Mouse (Mus musculus): ENCODE measurements at regions not wholly inside any gene's neighbourhood (a gene's known extent, or its start where the extent isn't known, plus 50 kb on each side); places are given as distances from the start of the nearest gene placed in this dataset.

DNA sequence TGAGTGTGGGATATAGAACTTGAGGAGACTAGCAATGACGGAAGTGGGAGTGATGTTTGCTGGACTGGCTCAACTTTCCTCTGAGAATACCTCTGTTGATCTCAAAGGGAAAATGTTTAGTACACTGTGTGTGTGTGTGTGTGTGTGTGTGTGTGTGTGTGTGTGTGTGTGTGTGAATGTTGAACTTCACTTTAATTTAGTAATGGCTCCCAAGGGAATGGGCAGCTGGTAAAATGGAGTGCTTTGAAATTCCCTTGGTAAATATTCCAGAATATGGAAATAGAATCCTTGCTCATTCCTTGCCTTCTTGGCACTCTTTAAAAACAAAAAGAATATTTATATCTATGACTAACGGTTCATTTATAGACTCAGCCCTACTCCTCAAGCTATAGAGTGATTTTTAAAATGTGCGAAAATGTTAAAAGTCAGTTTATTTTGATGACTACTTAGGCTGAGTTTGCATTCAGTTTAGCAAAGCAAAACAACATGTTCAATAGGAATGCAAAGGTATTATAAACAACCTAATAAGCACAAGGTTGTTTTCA is 287.6 kb upstream of the Pitrm1 start:
- no peak overlapping the region for H3K4me2 ChIP-seq
- H3K4me1 ChIP-seq (replicated peaks) = no peaks in the 10 kb centered on the region
- H3K36me3 ChIP-seq (replicated peaks) = no peaks in the 10 kb centered on the region
- WGBS (ENCODE audit: insufficient replicate concordance) = 62% methylated on average over 3 of the region's 3 CpGs
- H3K27ac ChIP-seq (replicated peaks) = no peak overlapping the region
- H3K27me3 ChIP-seq = no peaks in the 10 kb centered on the region
- no peak overlapping the region for H3K9ac ChIP-seq
- no peak for ATAC-seq (ENCODE audit: insufficient read depth)
- H3K9me3 ChIP-seq (replicated peaks) = no peaks in the 10 kb centered on the region
- no peak overlapping the region for H3K4me3 ChIP-seq (replicated peaks)

DNA sequence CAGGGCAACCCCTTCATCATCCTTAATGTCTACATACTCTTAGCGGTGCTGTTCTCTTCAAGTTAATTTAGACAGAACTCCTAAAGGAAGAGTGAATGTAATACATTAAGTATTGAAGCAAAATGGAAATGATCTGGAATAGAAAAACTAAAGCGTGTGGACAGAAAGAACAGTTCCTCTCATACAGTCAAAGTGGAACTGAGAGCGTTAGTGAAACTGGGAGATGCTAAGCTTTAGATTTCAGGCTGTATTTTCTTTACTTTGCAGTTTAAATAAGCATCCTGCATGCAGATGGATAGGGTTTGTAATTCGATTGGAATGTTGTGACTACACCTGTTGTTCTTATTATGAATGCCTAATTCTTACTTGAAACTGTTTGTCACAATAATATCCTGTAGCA is 286.5 kb upstream of the Pitrm1 start:
- ATAC-seq (ENCODE audit: insufficient read depth) = no peak
- WGBS (ENCODE audit: insufficient replicate concordance) = 69% methylated on average over 4 of the region's 4 CpGs
- H3K27ac ChIP-seq (replicated peaks) = no peak overlapping the region

DNA sequence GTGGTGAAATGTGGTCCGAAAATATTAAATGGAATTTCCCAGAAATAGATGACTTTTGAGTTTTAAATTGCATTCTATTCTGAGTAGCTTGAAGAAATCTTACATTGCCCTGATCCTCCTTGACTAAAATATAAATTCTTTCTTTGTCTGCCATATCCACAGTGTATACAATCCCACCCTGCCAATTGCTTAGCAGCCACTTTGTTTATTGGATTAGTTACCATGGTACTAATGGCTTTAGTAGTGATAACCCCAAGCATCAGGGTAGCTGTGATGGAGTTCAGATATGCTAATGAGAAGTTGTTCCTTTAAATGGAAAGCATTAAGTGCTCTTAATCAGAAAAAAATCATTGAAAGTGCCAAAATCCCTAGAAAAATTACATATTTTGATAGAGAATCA is 277.4 kb upstream of the Pitrm1 start:
- no peak for ATAC-seq (ENCODE audit: insufficient read depth)
- Histone ChIP-seq H3K4me3 (replicated peaks) (no peak overlapping the region), H3K4me1 (replicated peaks) (no peaks in the 10 kb centered on the region), H3K36me3 (replicated peaks) (no peaks in the 10 kb centered on the region), H3K9me3 (replicated peaks) (no peaks in the 10 kb centered on the region), H3K4me2 (no peak overlapping the region), H3K27me3 (no peaks in the 10 kb centered on the region), H3K27ac (replicated peaks) (no peak overlapping the region), H3K9ac (no peak overlapping the region)
- WGBS (ENCODE audit: insufficient replicate concordance) = 67% methylated on average over 1 of the region's 1 CpGs

More for the DNA sequence above, 286.5 kb upstream of the Pitrm1 start:
- no peaks in the 10 kb centered on the region for H3K4me1 ChIP-seq (replicated peaks)
- H3K9ac ChIP-seq = no peak overlapping the region
- no peaks in the 10 kb centered on the region for H3K27me3 ChIP-seq
- no peaks in the 10 kb centered on the region for H3K36me3 ChIP-seq (replicated peaks)
- H3K4me2 ChIP-seq = no peak overlapping the region
- no peak overlapping the region for H3K4me3 ChIP-seq (replicated peaks)
- no peaks in the 10 kb centered on the region for H3K9me3 ChIP-seq (replicated peaks)

DNA sequence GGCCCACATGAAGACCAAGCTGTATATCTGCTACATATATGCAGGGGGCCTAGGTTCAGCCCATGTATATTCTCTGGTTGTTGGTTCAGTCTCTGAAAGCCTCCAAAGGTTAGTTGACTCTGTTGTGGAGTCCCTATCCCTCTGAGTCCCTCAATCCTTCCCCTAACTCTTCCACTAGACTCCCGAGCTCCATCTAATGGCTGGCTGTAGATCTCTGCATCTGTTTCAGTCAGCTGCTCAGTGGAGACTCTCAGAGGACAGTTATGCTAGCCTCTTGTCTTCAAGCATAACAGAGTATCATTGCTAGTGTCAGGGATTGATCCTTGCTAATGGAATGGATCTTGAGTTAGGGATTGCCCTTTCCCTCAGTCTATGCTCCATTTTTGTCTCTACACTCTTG is 275.0 kb upstream of the Pitrm1 start:
- ATAC-seq (ENCODE audit: insufficient read depth) = no peak
- Histone ChIP-seq H3K9me3 (replicated peaks) (no peaks in the 10 kb centered on the region), H3K4me3 (replicated peaks) (no peak overlapping the region), H3K36me3 (replicated peaks) (no peaks in the 10 kb centered on the region), H3K27me3 (no peaks in the 10 kb centered on the region), H3K4me2 (no peak overlapping the region), H3K27ac (replicated peaks) (no peak overlapping the region), H3K9ac (no peak overlapping the region), H3K4me1 (replicated peaks) (no peaks in the 10 kb centered on the region)
- WGBS (ENCODE audit: insufficient replicate concordance) = 61% methylated on average over 1 of the region's 1 CpGs

DNA sequence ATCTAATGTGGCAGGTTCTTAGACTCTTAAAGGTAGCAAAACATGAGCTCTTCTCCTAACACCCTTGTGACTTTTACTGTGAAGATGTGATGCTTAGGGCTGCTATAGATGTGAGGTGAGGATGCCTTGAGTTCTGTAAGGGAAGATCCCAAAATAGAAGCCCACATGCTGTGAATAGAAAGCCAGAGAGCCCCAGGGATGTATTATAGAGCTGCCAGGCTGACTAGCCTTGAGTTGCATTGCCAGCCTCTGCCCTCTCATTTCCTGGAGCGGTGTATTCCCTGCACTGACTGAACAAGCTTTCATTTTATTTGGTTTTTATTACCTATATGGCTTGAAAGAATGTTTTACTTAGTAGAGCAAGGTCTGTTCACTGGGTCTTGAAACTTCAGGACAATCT is 267.9 kb upstream of the Pitrm1 start:
- no peak overlapping the region for H3K27ac ChIP-seq (replicated peaks)
- WGBS (ENCODE audit: insufficient replicate concordance) = 77% methylated on average over 1 of the region's 1 CpGs
- H3K4me2 ChIP-seq = no peak overlapping the region
- ATAC-seq (ENCODE audit: insufficient read depth) = no peak
- no peak overlapping the region for H3K9ac ChIP-seq
- no peaks in the 10 kb centered on the region for H3K36me3 ChIP-seq (replicated peaks)
- H3K4me3 ChIP-seq (replicated peaks) = no peak overlapping the region
- H3K27me3 ChIP-seq = no peaks in the 10 kb centered on the region
- H3K9me3 ChIP-seq (replicated peaks) = no peaks in the 10 kb centered on the region
- H3K4me1 ChIP-seq (replicated peaks) = no peaks in the 10 kb centered on the region

DNA sequence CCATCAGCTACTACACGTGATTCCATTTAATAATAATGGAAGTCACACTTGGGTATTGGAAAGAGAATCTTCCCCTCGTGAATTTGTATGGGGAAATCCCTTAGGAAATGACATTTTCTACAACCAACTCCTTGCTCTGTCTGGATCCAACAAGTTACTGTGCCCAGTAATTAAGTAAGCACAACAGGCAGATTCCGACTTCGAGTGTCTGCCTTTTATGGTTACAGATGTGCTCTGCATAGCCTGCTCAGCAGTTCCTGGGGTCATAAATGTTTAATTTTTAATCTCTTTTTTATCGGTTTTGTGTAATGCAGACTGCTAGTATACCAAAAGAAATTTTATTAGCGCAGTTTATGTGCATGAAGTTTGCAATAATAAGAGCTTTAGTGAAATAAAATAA is 259.8 kb upstream of the Pitrm1 start:
- Histone ChIP-seq H3K4me2 (no peak overlapping the region), H3K27me3 (no peaks in the 10 kb centered on the region), H3K36me3 (replicated peaks) (no peaks in the 10 kb centered on the region), H3K4me1 (replicated peaks) (no peaks in the 10 kb centered on the region), H3K9ac (no peak overlapping the region), H3K27ac (replicated peaks) (no peak overlapping the region), H3K4me3 (replicated peaks) (no peak overlapping the region), H3K9me3 (replicated peaks) (no peaks in the 10 kb centered on the region)
- ATAC-seq (ENCODE audit: insufficient read depth) = no peak
- 60% methylated on average over 6 of the region's 6 CpGs for WGBS (ENCODE audit: insufficient replicate concordance)

DNA sequence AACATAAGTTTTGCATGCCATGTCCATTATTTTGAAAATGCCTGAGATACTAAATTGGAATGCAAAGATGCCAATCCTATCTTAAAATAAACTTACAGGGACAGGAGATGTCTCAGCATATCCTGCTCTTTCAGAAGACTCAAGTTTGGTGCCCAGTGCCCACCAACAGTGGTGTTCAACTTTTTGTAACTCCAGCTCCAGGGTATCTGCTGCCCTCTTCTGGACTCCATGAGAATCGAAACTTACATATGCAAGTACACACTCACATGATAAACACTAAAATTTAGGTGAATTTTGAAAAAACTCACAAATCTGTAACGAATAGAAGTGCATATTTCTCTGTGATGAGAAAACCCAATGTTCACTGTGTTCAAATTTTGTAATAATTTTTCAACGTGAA is 255.9 kb upstream of the Pitrm1 start:
- Histone ChIP-seq H3K4me1 (replicated peaks) (no peaks in the 10 kb centered on the region), H3K4me2 (no peak overlapping the region), H3K9me3 (replicated peaks) (no peaks in the 10 kb centered on the region), H3K27me3 (no peaks in the 10 kb centered on the region), H3K27ac (replicated peaks) (no peak overlapping the region), H3K4me3 (replicated peaks) (no peak overlapping the region), H3K9ac (no peak overlapping the region), H3K36me3 (replicated peaks) (no peaks in the 10 kb centered on the region)
- no peak for ATAC-seq (ENCODE audit: insufficient read depth)
- WGBS (ENCODE audit: insufficient replicate concordance) = 33% methylated on average over 3 of the region's 3 CpGs

DNA sequence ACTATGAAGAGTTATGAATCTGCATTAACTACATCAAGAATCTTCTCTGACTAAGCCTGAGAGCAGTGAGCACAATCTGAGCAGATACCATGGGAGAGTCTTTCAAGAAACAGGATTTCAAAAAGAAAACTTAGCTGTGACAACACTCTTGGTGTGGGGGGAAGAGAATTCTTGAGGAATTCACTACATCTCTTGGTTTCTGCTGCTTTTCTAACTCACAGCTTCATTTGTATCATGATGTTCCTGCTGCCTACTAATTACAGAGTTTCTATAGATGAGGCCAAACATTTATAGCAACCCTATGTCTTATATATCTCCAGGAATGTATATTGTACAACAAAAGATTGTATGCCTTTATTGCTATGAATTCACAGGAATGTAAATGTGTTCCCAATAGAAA is 242.2 kb upstream of the Pitrm1 start:
- Histone ChIP-seq H3K27me3 (no peaks in the 10 kb centered on the region), H3K27ac (replicated peaks) (no peak overlapping the region), H3K4me1 (replicated peaks) (no peaks in the 10 kb centered on the region), H3K4me3 (replicated peaks) (no peak overlapping the region), H3K4me2 (no peak overlapping the region), H3K9me3 (replicated peaks) (no peaks in the 10 kb centered on the region), H3K9ac (no peak overlapping the region), H3K36me3 (replicated peaks) (no peaks in the 10 kb centered on the region)
- ATAC-seq (ENCODE audit: insufficient read depth) = no peak

DNA sequence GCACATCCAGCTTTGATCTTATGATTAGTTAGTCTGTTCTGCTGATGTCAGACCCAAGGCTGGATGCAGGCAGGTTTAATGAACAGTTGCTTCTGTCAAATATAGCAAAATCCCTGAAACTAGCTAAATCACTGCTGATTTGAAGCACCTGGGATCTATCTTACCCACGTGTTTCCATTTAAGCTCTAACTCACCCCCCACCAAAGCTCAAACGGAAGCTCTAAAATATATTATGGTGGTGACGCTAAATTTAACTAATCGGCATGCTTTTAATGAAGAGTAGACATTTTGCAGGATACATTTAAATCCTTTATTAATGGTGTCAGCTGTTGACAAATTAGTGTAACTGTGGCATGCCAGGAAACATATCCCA is 241.3 kb upstream of the Pitrm1 start:
- Histone ChIP-seq H3K4me1 (replicated peaks) (no peaks in the 10 kb centered on the region), H3K27me3 (no peaks in the 10 kb centered on the region), H3K9ac (no peak overlapping the region), H3K27ac (replicated peaks) (no peak overlapping the region), H3K4me3 (replicated peaks) (no peak overlapping the region), H3K4me2 (no peak overlapping the region), H3K36me3 (replicated peaks) (no peaks in the 10 kb centered on the region), H3K9me3 (replicated peaks) (no peaks in the 10 kb centered on the region)
- 63% methylated on average over 4 of the region's 4 CpGs for WGBS (ENCODE audit: insufficient replicate concordance)
- no peak for ATAC-seq (ENCODE audit: insufficient read depth)

DNA sequence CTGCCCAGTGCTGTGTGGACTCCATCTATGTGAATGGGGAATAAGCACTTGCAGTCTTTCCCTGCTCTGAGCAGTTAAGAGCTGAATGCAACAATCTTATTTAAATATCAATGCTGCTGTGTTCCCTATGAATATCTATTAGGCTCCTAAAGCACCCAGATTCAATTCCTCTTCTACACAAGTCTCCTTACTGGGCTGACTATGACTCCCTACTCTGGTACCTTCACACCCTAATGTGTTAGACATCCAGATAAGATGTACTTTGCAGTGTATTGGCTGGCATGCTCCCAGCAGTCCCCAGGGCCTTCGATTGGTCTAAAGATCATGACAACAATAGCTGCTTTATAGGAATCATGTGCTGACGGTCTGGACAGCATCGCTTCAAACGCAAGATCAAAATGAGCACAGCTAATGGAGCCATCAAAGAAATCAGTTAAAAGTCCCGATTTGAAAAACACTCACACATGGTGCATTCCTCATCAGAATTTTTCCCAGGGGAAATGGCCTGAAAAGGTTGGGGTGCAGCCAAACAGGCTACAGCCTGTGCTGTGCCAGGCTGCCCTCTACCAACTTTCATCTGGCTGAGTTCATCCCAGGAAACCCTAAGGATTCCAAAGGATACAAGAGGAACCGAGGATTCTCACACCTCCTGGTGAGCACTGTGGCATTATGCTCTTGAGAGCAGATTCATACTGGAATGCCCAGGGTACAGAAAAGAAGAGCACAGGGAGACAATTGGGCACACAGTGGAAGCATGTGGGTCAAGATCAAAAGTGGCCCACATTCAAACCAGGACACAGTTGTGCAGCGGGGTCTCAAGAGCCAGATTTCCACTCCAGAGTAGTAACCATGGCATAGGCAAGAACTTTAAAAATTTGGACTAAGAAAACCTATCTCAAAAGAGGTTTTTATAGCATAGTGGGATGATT is 240.7 kb upstream of the Pitrm1 start:
- Histone ChIP-seq H3K9me3 (replicated peaks) (no peaks in the 10 kb centered on the region), H3K4me2 (no peak overlapping the region), H3K4me1 (replicated peaks) (no peaks in the 10 kb centered on the region), H3K27me3 (no peaks in the 10 kb centered on the region), H3K4me3 (replicated peaks) (no peak overlapping the region), H3K9ac (no peak overlapping the region), H3K36me3 (replicated peaks) (no peaks in the 10 kb centered on the region), H3K27ac (replicated peaks) (no peak overlapping the region)
- 65% methylated on average over 7 of the region's 7 CpGs for WGBS (ENCODE audit: insufficient replicate concordance)
- no peak for ATAC-seq (ENCODE audit: insufficient read depth)

DNA sequence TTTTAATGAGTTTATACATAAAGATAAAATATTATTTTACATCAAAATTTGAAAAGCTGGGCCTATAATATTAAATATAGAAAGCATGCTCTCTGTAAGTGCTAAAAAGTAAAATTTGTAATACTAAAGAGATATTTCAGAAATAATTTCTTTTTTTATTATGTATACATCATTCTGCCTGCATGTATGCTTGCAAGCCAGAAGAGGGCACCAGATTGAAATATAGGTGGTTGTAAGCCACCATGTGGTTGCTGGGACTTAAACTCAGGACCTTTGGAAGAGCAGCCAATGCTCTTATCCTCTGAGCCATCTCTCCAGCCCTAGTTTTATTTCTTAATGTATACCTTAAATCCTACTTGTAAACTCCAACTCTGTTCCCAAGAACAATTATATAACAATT is 231.7 kb upstream of the Pitrm1 start:
- Histone ChIP-seq H3K27me3 (no peaks in the 10 kb centered on the region), H3K36me3 (replicated peaks) (no peaks in the 10 kb centered on the region), H3K4me1 (replicated peaks) (no peaks in the 10 kb centered on the region), H3K9me3 (replicated peaks) (no peaks in the 10 kb centered on the region), H3K9ac (no peak overlapping the region), H3K4me3 (replicated peaks) (no peak overlapping the region), H3K4me2 (no peak overlapping the region), H3K27ac (replicated peaks) (no peak overlapping the region)
- no peak for ATAC-seq (ENCODE audit: insufficient read depth)

DNA sequence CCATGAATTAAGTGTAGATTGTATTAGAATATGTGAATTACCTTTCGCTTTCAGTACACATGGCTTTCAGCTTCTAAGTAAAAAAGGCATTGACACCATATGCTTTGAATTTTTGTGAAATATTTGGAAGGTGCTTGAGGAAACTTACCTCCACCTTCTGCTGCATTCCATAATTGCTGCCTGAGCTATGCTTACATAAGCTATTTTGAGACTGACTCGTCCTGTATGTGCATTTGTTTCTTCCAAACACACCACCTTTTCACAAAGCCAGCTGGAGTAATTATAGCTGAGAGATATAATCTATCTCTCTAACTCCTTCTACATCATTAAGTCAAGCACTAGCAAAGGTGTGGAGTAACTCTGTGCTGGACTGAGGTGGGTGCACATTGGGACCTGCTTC is 224.0 kb upstream of the Pitrm1 start:
- WGBS (ENCODE audit: insufficient replicate concordance) = 60% methylated on average over 2 of the region's 2 CpGs
- Histone ChIP-seq H3K9me3 (replicated peaks) (no peaks in the 10 kb centered on the region), H3K4me2 (no peak overlapping the region), H3K4me3 (replicated peaks) (no peak overlapping the region), H3K27me3 (no peaks in the 10 kb centered on the region), H3K4me1 (replicated peaks) (no peaks in the 10 kb centered on the region), H3K36me3 (replicated peaks) (no peaks in the 10 kb centered on the region), H3K27ac (replicated peaks) (no peak overlapping the region), H3K9ac (no peak overlapping the region)
- no peak for ATAC-seq (ENCODE audit: insufficient read depth)

Measured in liver, embryonic 15.5 days (tissue).